Mouse (Mus musculus) midbrain, embryonic 16.5 days (tissue): Measurements from ENCODE around the gene Ccnd3. TPM values are rescaled to one million over a fixed set of nuclear protein-coding genes. Genes with fewer than 3 reads are reported as not detected.
"Not testable (repeated sequence)": the region's sequence is repeated elsewhere in the genome, so short reads cannot be mapped to it uniquely, and the experiment has no call there.

Source experiments
- ATAC-seq: fragments of 200-750 bp; cut with Nextera tagmentation; 2 replicates; pipeline ENCODE4 v1.8.0; 2017; ENCODE audit warnings: moderate TSS enrichment
- H3K27ac ChIP-seq: fragments of 300-500 bp; sonication (generic); 2 replicates; pipeline ENCODE4 v1.5.1; 2014; ENCODE audit warnings: mild to moderate bottlenecking, low read length, mixed read lengths
- H3K27me3 ChIP-seq: fragments of 300-500 bp; sonication (generic); 2 replicates; pipeline ENCODE4 v1.6.1; 2014; ENCODE audit warnings: low read depth, low read length, mixed read lengths; ENCODE audit not compliant: control insufficient read depth, insufficient read depth
- H3K36me3 ChIP-seq: fragments of 300-500 bp; sonication (generic); 2 replicates; pipeline ENCODE4 v1.6.1; 2014; ENCODE audit warnings: mild to moderate bottlenecking, low read length, moderate library complexity, mixed read lengths; ENCODE audit not compliant: control insufficient read depth, insufficient read depth
- H3K4me1 ChIP-seq: fragments of 300-500 bp; sonication (generic); 2 replicates; pipeline ENCODE4 v1.6.1; 2014; ENCODE audit warnings: mild to moderate bottlenecking, low read length, mixed read lengths; ENCODE audit not compliant: control insufficient read depth, insufficient read depth
- H3K4me2 ChIP-seq: fragments of 300-500 bp; sonication (generic); 2 replicates; pipeline ENCODE4 v1.6.1; 2014; ENCODE audit warnings: mild to moderate bottlenecking, low read length, mixed read lengths
- H3K4me3 ChIP-seq: fragments of 300-500 bp; sonication (generic); 2 replicates; pipeline ENCODE4 v1.5.1; 2014; ENCODE audit warnings: low read depth, mild to moderate bottlenecking, low read length, moderate library complexity, mixed read lengths
- H3K9ac ChIP-seq: fragments of 300-500 bp; sonication (generic); 2 replicates; pipeline ENCODE4 v1.6.1; 2014; ENCODE audit warnings: low read depth, low read length, mixed read lengths
- H3K9me3 ChIP-seq: fragments of 300-500 bp; sonication (generic); replicated peaks from 2 replicates; pipeline ENCODE4 v1.6.1; 2014; ENCODE audit warnings: mild to moderate bottlenecking, low read length, mixed read lengths; ENCODE audit not compliant: control insufficient read depth, poor library complexity, severe bottlenecking
- WGBS: fragments of 180-500 bp; shearing (Covaris S2); extraction: QIAGEN DNeasy Blood & Tissue Kit; methylation state at CpG from one replicate; pipeline ENCODE4 v1.1.7; 2014; 5-methylcytosine and 5-hydroxymethylcytosine counted together
- polyA plus RNA-seq: library from polyadenylated mRNA; unstranded; fragments of >200 nt; fragmentation: Nextera tagmentation; extraction: Ambion mirVana; gene quantifications from 2 replicates; pipeline ENCODE4 v1.2.1, GENCODE M21; 2015

Gene Ccnd3
- polyA plus RNA-seq, 1 experiment from 2014 or later: 58.4 TPM

DNA sequence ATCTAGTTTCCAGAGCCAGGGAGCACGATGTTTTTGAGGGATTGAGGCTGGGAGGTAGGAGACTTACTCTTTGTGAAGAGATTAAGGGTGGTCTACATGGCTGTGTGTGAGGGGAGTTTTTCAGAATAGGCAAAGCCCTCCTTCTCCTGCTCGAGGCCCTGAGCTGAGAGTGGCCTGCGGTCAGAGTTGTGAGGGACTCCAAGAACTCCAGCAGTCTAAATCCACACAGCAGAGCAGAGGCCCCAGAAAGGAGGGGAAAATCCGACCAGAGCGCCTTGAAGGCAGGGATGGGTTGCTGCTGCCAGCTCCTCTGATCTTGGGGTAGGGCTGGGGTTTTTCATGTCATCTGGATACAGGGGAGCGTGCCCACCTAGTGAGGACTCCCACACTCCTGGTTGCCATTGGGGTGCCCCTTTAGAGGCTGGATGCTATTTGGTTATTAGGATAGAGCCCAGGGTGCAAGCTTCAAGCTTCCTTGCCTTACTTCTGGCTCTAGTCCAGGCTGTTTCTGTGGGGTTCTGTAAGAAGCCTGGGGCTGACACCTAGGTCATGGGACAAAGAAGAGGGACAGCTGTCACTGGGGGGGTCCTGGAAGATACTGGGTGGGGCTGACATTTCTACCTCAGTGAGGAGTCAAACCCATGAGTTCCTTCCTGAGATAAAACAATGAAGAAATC is 91.4 kb downstream of the Ccnd3 start:
- Histone ChIP-seq H3K4me1 (peaks cover 30% of the 10 kb centered on the region), H3K27me3 (no peaks in the 10 kb centered on the region), H3K4me3 (no peak overlapping the region), H3K36me3 (peaks cover 6% of the 10 kb centered on the region), H3K27ac (peak overlapping the region; percentile 68), H3K9ac (0 out of 2 replicates have a peak overlapping the region, but pooled peaks have one; percentile 16), H3K9me3 (no peaks in the 10 kb centered on the region), H3K4me2 (peak overlapping the region; percentile 99)
- 19% methylated on average over 6 of the region's 6 CpGs for WGBS
- ATAC-seq: no peak

DNA sequence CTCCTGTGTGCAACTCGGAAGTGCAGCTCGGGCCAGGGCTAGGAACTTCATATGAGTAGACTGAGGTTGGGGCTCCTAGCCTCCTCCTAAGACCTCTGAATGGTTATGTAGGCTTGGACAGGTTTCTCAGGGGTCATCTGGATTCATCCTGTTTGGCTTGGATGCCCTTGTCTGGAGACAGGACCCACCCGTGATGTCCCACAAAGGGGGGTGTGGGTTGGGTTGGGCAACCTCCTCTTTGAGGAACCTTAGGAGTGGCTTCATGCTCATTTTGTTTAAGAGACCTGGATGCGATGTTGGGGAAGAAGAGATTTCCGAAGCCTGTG is 92.0 kb downstream of the Ccnd3 start:
- H3K27me3 ChIP-seq: no peaks in the 10 kb centered on the region
- peaks cover 11% of the 10 kb centered on the region for H3K36me3 ChIP-seq
- no peaks in the 10 kb centered on the region for H3K9me3 ChIP-seq
- peak overlapping the region; percentile 99 for H3K4me2 ChIP-seq
- H3K4me1 ChIP-seq: peaks cover 30% of the 10 kb centered on the region
- no peak for ATAC-seq
- 43% methylated on average over 5 of the region's 5 CpGs for WGBS
- H3K27ac ChIP-seq: peak overlapping the region; percentile 68; the same call in 1 of the 2 replicates
- H3K4me3 ChIP-seq: no peak overlapping the region
- no peak overlapping the region for H3K9ac ChIP-seq

- no peak overlapping the region for H3K27ac ChIP-seq
- no peak overlapping the region for H3K9ac ChIP-seq
- WGBS: 48% methylated on average over 13 of the region's 13 CpGs
- H3K9me3 ChIP-seq: no peaks in the 10 kb centered on the region
- H3K4me1 ChIP-seq: peaks cover 30% of the 10 kb centered on the region
- peaks cover 15% of the 10 kb centered on the region for H3K36me3 ChIP-seq
- no peaks in the 10 kb centered on the region for H3K27me3 ChIP-seq
- no peak for ATAC-seq
- H3K4me3 ChIP-seq: no peak overlapping the region
- no peak overlapping the region for H3K4me2 ChIP-seq
Measured at GRCm38 (mm10) chr17:47597261-47597660, 92.4 kb downstream of the Ccnd3 start.

- Histone ChIP-seq H3K9ac (no peak overlapping the region; the same call in 1 of the 2 replicates), H3K4me1 (peaks cover 26% of the 10 kb centered on the region), H3K27me3 (no peaks in the 10 kb centered on the region), H3K4me3 (no peak overlapping the region), H3K4me2 (no peak overlapping the region), H3K9me3 (no peaks in the 10 kb centered on the region), H3K27ac (peak overlapping the region; percentile 28; the same call in 1 of the 2 replicates), H3K36me3 (peaks cover 20% of the 10 kb centered on the region)
- no peak for ATAC-seq
- WGBS: 21% methylated on average over 10 of the region's 10 CpGs
Measured at GRCm38 (mm10) chr17:47597838-47598579, 93.2 kb downstream of the Ccnd3 start.

- H3K36me3 ChIP-seq: peaks cover 20% of the 10 kb centered on the region
- not testable (repeated sequence) for ATAC-seq
Measured at GRCm38 (mm10) chr17:47598580-47599304, 93.9 kb downstream of the Ccnd3 start.

DNA sequence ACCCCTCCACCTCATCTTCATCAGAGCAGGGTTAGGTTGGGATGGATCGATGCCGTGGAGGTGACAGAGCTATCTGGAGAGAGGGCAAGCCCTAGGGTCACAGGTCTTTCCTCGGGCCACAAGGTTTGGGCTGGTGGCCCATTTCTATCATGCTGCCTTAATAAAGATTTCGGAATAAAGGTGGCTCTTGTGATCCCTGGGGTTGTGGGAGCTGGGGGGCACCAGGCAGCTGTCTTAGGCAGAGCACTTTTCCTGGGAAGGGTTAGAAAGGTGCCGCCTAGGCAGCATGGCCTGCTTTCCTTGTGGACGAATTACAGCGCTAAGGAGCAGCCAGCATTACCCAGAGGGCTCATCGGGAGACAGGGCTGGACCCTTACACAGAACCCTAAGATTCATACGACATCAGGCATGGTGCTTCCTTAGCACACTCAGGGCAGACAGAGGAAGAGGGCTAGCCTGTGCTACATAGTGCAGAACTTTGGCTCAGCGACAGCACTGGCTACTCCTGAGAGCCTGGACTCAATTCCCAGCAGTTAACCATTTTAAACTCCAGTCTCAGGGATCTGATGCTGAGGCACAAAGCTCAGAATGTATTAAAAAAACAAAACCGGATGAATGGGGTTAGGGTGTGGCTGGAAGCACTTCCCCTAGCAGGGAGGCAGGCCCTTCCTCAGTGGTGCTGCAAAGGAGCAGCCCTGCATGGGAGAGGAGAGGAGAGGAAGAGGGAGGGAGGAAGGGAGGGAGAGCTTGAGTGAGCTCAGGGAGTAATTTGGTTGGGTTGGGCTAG is 94.9 kb downstream of the Ccnd3 start:
- H3K4me3 ChIP-seq: no peak overlapping the region
- no peak for ATAC-seq
- no peak overlapping the region for H3K4me2 ChIP-seq
- no peak overlapping the region for H3K9ac ChIP-seq
- 85% methylated on average over 11 of the region's 11 CpGs for WGBS
- H3K27ac ChIP-seq: no peak overlapping the region
- peaks cover 21% of the 10 kb centered on the region for H3K36me3 ChIP-seq
- no peaks in the 10 kb centered on the region for H3K9me3 ChIP-seq
- H3K4me1 ChIP-seq: peaks cover 18% of the 10 kb centered on the region
- H3K27me3 ChIP-seq: no peaks in the 10 kb centered on the region

More at GRCm38 (mm10) chr17:47598580-47599304, 93.9 kb downstream of the Ccnd3 start:
- H3K4me1 ChIP-seq: peaks cover 26% of the 10 kb centered on the region
- H3K4me2 ChIP-seq, H3K4me3 ChIP-seq, H3K9me3 ChIP-seq, H3K27me3 ChIP-seq, H3K9ac ChIP-seq: not testable (repeated sequence)
- peak overlapping the region; percentile 28; the same call in 1 of the 2 replicates for H3K27ac ChIP-seq
- WGBS: 85% methylated on average over 10 of the region's 10 CpGs

DNA sequence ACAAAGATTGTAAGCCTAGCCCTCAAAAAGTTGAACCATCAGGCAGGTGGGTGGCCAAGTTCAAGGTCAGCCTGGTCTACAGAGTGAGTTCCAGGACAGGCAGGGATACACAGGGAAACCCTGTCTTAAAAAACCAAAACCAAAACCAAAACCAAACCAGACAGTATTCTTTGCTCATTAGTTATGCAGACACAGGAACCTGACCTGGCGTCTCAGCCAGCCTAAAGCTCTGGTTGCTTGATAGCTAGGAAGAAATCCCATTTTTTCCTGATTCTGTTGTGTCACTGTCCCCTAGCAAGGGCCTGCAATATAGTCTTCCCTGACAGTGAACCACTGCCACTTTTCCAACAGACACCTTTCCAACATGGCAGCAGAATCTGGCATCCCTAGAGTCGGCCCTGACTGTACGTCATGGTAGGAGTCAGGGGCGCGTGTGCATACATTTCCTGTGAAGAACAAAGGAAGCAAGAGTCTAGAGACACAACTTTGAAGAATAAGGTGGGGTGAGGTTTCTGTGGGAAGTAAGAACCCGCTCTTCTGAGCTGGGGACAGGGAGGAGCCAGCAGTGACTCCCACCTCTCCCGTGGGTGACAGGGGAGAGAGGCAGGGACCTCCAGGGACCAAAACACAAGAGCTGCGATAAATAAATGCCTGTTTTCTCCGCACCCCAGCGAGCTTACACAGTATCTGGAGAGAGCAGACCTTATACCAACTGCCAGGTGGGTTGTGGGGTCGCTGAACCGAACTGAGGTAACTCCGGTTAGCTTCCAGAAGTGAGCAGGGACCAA is 95.9 kb downstream of the Ccnd3 start:
- no peak overlapping the region for H3K4me2 ChIP-seq
- H3K4me3 ChIP-seq: no peak overlapping the region
- H3K27ac ChIP-seq: no peak overlapping the region
- H3K9me3 ChIP-seq: no peaks in the 10 kb centered on the region
- H3K27me3 ChIP-seq: no peaks in the 10 kb centered on the region
- WGBS: 90% methylated on average over 13 of the region's 13 CpGs
- 0 out of 2 replicates have a peak, but pooled peaks cover 8% of the 10 kb centered on the region for H3K4me1 ChIP-seq
- H3K9ac ChIP-seq: no peak overlapping the region
- H3K36me3 ChIP-seq: peaks cover 31% of the 10 kb centered on the region
- no peak for ATAC-seq

GRCm38 (mm10) chr17:47601389-47601755 is 96.5 kb downstream of the Ccnd3 start:
- no peaks in the 10 kb centered on the region for H3K27me3 ChIP-seq
- WGBS: 92% methylated on average over 10 of the region's 10 CpGs
- no peak overlapping the region for H3K9ac ChIP-seq
- no peak overlapping the region for H3K27ac ChIP-seq
- 0 out of 2 replicates have a peak, but pooled peaks cover 3% of the 10 kb centered on the region for H3K4me1 ChIP-seq
- H3K4me2 ChIP-seq: no peak overlapping the region
- ATAC-seq: no peak
- no peaks in the 10 kb centered on the region for H3K9me3 ChIP-seq
- peaks cover 33% of the 10 kb centered on the region for H3K36me3 ChIP-seq
- H3K4me3 ChIP-seq: no peak overlapping the region
